Mouse (Mus musculus) forebrain, embryonic 10.5 days (tissue): ENCODE data around the gene Kcne2. TPM values are rescaled to one million over a fixed set of nuclear protein-coding genes. Genes with fewer than 3 reads are reported as not detected.

Experiments
- DNase-seq: peaks from one replicate; pipeline ENCODE4 v3.0.0-alpha.2; 2017; ENCODE audit warnings: low spot score; ENCODE audit errors: extremely low spot score
- H3K27ac ChIP-seq: fragments of 300-500 bp; sonication (generic); 2 replicates; pipeline ENCODE4 v1.5.1; 2016; ENCODE audit warnings: mild to moderate bottlenecking
- H3K27me3 ChIP-seq: fragments of 300-500 bp; sonication (generic); 2 replicates; pipeline ENCODE4 v1.6.1; 2016; ENCODE audit warnings: mild to moderate bottlenecking; ENCODE audit not compliant: poor library complexity, severe bottlenecking
- H3K36me3 ChIP-seq: fragments of 300-500 bp; sonication (generic); replicated peaks from 2 replicates; pipeline ENCODE4 v1.6.1; 2016; ENCODE audit warnings: mild to moderate bottlenecking, moderate library complexity
- H3K4me1 ChIP-seq: fragments of 300-500 bp; sonication (generic); 2 replicates; pipeline ENCODE4 v1.6.1; 2016
- H3K4me3 ChIP-seq: fragments of 300-500 bp; sonication (generic); 2 replicates; pipeline ENCODE4 v1.5.1; 2016; ENCODE audit warnings: mild to moderate bottlenecking, moderate library complexity
- H3K9me3 ChIP-seq: fragments of 300-500 bp; sonication (generic); 2 replicates; pipeline ENCODE4 v1.6.1; 2016; ENCODE audit warnings: mild to moderate bottlenecking, moderate library complexity
- WGBS: fragments of 180-500 bp; shearing (Covaris S2); methylation state at CpG from one replicate; pipeline ENCODE4 v1.1.7; 2016; 5-methylcytosine and 5-hydroxymethylcytosine counted together
- polyA plus RNA-seq: library from polyadenylated mRNA; unstranded; fragments of >200 nt; fragmentation: Nextera tagmentation; extraction: Ambion mirVana; gene quantifications from 2 replicates; pipeline ENCODE4 v1.2.1, GENCODE M21; 2016

Gene Kcne2
- polyA plus RNA-seq, 1 experiment from 2014 or later: 0.16 TPM

DNA sequence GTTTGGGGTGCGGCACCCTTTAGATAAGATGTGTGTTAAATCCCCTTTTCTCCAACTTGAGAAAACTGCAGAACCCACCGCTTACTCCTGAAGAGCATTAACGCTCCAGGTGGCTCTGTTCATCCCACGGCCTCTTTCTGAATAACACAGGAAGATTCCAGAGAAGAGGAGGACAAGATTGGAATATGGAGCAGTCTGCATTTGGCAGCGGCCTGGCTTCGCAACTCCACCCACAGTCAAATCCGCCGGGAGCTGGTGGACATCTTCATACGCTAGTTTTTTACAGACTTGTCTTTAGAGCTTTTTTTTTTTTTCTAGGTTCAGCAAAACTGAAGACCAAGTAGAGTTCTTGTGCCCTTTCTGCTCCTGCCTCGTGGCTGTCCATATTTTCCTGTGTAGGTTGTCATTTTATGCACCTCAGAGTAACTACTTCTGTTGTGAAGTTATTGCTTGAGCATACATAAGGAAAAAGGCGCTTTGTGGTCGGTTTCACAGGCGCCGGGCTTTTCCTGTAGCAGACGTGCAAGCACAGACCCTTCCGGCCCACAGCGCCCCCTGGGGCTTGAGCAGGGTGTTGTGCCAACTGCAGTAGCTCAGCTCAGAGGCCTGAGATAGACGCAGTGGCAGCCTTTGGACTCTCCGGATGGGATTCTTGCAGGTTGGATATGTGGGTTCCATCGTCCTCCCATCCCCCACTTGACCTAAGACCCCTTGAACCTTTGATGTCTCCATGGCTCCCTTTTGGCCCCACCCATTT lies 27.3 kb downstream of the Kcne2 start:
- no peak for DNase-seq
- H3K27ac ChIP-seq: no peak overlapping the region
- 66% methylated on average over 20 of the region's 20 CpGs for WGBS

DNA sequence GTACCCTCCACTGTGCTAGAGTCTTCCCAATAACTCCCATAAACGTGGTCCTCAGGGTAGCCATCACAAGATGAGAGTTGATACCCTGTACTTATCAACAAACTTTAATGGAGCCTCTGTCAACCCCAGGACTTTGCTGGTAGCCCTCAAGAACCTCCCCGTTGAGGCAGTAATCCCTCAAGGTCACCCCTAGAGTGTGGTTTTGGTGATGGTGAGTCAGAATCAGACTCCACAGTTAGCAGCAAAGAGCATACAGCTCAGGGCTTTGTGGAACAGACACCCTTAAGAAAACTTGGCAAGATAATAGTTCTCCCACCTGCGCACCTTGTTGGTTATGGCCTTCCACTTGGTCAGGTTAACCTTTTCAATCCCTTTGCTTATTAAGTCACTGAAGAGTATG lies 28.2 kb downstream of the Kcne2 start:
- 90% methylated on average over 3 of the region's 3 CpGs for WGBS
- Histone ChIP-seq H3K27me3 (0 out of 2 replicates have a peak, but pooled peaks cover 4% of the 10 kb centered on the region), H3K36me3 (no peaks in the 10 kb centered on the region; the same call in 1 of the 2 replicates), H3K4me3 (no peak overlapping the region), H3K4me1 (peaks cover 14% of the 10 kb centered on the region), H3K27ac (no peak overlapping the region), H3K9me3 (peaks cover 5% of the 10 kb centered on the region; the same call in 1 of the 2 replicates)
- no peak for DNase-seq

More for the DNA sequence above, 27.3 kb downstream of the Kcne2 start:
- Histone ChIP-seq H3K27me3 (0 out of 2 replicates have a peak, but pooled peaks cover 4% of the 10 kb centered on the region), H3K9me3 (peaks cover 5% of the 10 kb centered on the region; the same call in 1 of the 2 replicates), H3K4me3 (no peak overlapping the region), H3K4me1 (peaks cover 7% of the 10 kb centered on the region), H3K36me3 (no peaks in the 10 kb centered on the region; the same call in 1 of the 2 replicates)

DNA sequence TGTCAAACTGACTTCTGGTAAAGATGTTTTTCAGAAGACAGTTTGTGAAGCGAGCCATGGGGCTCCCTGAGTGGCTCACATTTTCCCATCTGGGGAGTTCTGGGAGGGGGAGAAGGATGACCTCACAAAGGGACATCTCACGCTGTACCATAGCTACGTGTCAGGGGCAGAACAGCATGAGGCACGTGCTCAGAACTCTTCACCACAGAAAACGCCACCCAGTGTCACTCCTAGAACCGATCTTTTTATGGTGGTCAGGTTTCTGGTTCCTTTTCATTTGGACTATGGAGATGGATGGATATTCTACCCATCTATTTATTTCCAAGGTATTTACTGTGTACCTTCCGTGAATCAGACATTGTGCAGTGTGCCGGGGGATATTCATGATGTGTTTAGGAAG lies 29.2 kb downstream of the Kcne2 start, which contains the start of gene Fam243:
Gene Fam243, minus strand, starts transcription at position 101 of the 400 bp plus-strand sequence.
- Histone ChIP-seq H3K4me1 (peaks cover 22% of the 10 kb centered on the region), H3K4me3 (no peak within 1 kb of the TSS), H3K9me3 (peaks cover 5% of the 10 kb centered on the region; the same call in 1 of the 2 replicates), H3K27ac (no peak within 1 kb of the TSS), H3K27me3 (peaks cover 13% of the 10 kb centered on the region), H3K36me3 (no peaks in the 10 kb centered on the region; the same call in 1 of the 2 replicates)
- no peak for DNase-seq
- WGBS: 91% methylated on average over 8 of the region's 8 CpGs

DNA sequence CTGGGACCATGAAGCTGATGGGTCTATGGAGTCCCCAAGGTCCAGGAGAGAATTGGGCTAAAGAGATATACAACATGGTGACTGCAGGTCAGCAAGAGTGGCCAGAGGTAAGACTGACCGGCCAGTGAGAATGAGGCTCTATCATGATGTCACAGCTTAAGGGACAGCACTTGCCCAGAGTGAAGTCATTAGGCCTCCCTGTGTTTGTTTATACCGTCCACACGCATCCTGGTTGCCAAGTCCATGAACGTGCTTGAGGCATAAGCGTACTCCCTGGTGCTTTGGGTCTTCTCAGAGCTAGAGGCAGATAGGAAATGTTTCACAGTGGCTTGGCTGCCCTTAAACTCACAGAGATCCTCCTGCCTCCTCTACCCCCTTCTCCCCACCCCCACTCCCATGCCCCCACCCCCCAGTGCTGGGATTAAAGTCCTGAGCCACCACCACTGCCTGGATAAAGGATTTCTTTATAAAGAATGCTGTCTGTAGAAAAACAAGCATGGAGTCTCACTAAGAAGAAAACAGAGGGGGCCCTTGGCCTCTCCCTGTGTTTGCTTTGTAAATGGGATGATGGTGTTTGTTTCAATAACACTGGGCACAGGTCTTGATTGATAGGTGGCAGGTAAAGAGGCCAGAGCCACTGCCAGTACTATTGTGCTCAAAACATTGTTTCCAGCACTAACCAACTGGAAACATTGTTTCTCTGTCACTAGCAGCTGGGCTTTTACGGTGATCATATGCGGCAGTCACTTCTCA lies 32.3 kb downstream of the Kcne2 start:
- Histone ChIP-seq H3K27ac (peak overlapping the region; percentile 56; the same call in 1 of the 2 replicates), H3K27me3 (peaks cover 15% of the 10 kb centered on the region), H3K4me3 (no peak overlapping the region), H3K9me3 (no peaks in the 10 kb centered on the region), H3K4me1 (peaks cover 22% of the 10 kb centered on the region), H3K36me3 (no peaks in the 10 kb centered on the region)
- 37% methylated on average over 7 of the region's 7 CpGs for WGBS
- DNase-seq: no peak

DNA sequence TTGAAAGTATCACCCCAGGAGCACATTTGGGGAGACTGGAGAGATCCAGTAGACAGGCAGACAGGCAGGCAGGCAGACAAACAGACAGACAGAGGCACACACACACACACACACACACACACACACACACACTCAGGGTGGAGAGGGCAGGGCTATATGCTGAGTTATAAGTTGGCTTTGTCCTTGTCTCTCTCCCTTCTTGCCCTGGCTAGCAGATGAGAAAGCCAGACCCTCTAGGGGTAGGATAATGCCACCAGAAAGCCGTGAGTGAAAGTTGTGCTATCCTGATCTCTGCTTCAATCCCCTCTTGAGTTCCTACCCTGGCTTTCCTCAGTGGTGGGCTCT lies 32.8 kb downstream of the Kcne2 start:
- Histone ChIP-seq H3K27ac (peak overlapping the region; percentile 56; the same call in 1 of the 2 replicates), H3K9me3 (no peaks in the 10 kb centered on the region), H3K36me3 (no peaks in the 10 kb centered on the region), H3K4me1 (peaks cover 24% of the 10 kb centered on the region), H3K27me3 (peaks cover 15% of the 10 kb centered on the region), H3K4me3 (no peak overlapping the region)
- WGBS: 43% methylated on average over 1 of the region's 1 CpGs
- no peak for DNase-seq

DNA sequence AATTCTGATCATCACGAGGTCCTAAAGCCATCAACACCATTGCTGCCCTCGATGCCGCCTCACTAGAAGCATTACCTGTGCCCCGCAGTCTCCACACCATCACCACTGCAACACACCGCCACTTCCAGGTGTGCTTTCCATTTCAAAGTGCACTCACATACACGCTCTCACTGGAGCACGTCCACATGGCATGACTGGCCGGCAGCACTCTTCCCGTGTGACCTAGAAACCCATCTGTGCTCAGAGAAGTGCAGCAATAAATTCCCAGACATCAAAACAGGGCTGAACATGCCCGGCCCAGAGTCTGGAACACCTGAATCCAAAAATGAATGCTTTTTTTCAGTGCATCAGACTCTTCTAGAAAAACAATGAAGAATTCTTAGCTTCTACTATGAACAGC lies 35.7 kb downstream of the Kcne2 start:
- WGBS: 94% methylated on average over 10 of the region's 10 CpGs

DNA sequence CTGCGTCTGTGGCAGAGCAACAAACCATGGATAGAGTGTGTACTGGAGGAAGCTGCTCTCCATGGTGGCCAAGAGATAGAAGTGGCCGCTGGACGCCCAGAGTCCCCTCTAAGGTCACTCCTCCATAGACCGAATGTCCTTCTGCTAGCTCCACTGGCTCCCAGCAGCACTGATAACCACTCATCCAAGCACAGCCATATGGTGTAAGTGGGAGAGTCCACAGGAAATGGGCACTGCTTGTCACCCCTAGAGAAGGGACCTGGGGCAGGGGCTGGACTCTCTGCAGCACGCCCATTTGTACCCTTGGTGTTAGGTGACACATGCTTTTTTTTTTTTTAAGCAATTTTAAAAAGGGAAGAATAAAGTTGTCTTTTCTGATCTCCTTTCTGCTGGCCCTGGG lies 38.8 kb downstream of the Kcne2 start:
- 85% methylated on average over 5 of the region's 5 CpGs for WGBS
- Histone ChIP-seq H3K4me1 (peaks cover 28% of the 10 kb centered on the region), H3K36me3 (no peaks in the 10 kb centered on the region), H3K27ac (no peak overlapping the region), H3K4me3 (no peak overlapping the region), H3K27me3 (peaks cover 21% of the 10 kb centered on the region), H3K9me3 (no peaks in the 10 kb centered on the region)
- no peak for DNase-seq

More for the DNA sequence above, 35.7 kb downstream of the Kcne2 start:
- DNase-seq: no peak
- Histone ChIP-seq H3K27me3 (peaks cover 11% of the 10 kb centered on the region), H3K36me3 (no peaks in the 10 kb centered on the region), H3K27ac (no peak overlapping the region), H3K4me3 (no peak overlapping the region), H3K4me1 (peaks cover 37% of the 10 kb centered on the region), H3K9me3 (no peaks in the 10 kb centered on the region)

DNA sequence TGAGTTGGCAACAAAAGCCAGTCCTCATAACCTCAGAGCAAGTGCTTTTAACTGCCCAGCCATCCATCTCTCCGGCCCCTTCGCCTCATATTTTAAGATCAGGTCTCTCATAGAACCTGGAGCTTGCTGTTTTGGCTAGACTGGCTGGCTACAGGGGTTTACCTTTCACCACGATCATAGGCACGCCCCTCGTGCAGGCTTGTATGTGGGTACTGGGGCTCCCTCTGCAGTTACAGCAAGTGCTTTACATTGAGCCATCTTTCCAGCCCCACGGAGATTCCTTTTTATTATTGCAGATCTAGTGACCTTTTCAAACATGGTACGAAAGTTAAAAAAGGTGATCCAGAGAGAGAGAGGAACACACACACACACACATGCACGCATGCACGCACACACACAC lies 42.4 kb downstream of the Kcne2 start:
- Histone ChIP-seq H3K4me3 (no peak overlapping the region), H3K27ac (no peak overlapping the region), H3K4me1 (peaks cover 31% of the 10 kb centered on the region), H3K36me3 (no peaks in the 10 kb centered on the region), H3K27me3 (peaks cover 26% of the 10 kb centered on the region), H3K9me3 (no peaks in the 10 kb centered on the region)
- no peak for DNase-seq
- WGBS: 65% methylated on average over 9 of the region's 9 CpGs

DNA sequence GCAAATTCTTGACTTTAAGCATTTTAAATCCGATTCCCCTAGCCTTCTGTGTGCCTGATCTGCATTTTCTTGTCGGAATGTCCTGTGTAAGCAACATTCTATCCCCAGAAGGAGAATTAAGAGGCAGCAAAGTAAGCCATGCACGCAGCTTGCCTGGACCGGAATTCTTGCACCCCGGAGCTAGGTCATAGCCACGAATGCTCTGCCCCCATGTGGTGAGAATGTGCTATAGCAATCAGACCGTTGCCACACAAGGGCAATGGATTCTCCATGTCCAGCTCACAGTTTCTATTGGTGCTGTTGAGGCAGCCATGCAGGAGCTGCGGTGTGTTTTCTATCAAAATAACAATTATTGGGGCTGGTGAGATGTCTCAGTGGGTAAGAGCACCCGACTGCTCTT lies 44.1 kb downstream of the Kcne2 start:
- Histone ChIP-seq H3K27me3 (peaks cover 26% of the 10 kb centered on the region), H3K36me3 (no peaks in the 10 kb centered on the region), H3K9me3 (no peaks in the 10 kb centered on the region), H3K4me1 (peaks cover 41% of the 10 kb centered on the region), H3K27ac (0 out of 2 replicates have a peak overlapping the region, but pooled peaks have one; percentile 13), H3K4me3 (no peak overlapping the region)
- 10% methylated on average over 9 of the region's 9 CpGs for WGBS
- DNase-seq: peak; percentile 84

DNA sequence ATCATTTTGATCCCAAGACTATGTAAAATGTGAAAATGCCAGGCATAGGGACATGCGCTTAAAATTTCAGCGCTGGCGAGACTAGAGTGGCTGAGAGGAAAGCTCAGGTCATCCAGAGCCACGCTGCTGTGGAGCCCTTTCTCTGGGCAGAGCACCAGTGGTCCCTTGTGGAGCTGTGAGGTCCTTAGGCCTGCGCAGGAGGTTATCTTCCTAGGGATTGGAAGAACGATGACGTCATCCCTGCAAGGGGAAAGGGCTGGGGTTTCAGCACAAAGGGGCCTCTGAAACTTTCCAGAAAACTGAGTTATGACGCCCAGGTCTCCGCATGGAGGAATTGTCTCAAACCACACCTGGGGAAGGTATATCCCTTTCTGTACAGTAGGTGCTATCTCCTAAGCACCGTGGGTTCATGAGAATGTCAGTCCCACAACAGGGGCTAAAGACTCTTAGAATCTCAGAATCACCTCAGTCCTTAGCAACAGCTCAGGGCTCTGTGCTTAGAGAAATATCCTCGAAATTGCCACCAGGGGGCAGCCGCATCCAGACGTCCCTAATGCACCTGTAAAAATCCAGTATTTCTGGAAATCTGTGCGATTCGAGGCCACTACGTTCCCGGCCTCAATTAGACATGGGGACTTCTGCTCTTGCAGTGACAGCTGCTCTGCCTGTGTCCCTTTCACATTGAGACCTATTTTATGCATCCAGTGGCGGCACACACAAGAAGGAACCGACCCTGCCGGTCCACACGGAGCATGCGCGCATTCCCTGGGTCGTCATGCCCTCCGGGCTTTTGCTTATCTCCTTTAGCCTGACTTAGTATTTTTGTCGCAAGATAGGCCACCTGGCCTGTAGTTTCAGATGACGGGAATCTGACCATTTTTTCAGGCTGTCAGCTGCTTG lies 48.7 kb downstream of the Kcne2 start:
- peak overlapping the region; percentile 46 for H3K4me3 ChIP-seq
- H3K9me3 ChIP-seq: no peaks in the 10 kb centered on the region
- H3K36me3 ChIP-seq: no peaks in the 10 kb centered on the region
- H3K27ac ChIP-seq: peak overlapping the region; percentile 62
- DNase-seq: peak; percentile 72
- H3K4me1 ChIP-seq: peaks cover 28% of the 10 kb centered on the region
- WGBS: 34% methylated on average over 27 of the region's 27 CpGs
- H3K27me3 ChIP-seq: peaks cover 11% of the 10 kb centered on the region

DNA sequence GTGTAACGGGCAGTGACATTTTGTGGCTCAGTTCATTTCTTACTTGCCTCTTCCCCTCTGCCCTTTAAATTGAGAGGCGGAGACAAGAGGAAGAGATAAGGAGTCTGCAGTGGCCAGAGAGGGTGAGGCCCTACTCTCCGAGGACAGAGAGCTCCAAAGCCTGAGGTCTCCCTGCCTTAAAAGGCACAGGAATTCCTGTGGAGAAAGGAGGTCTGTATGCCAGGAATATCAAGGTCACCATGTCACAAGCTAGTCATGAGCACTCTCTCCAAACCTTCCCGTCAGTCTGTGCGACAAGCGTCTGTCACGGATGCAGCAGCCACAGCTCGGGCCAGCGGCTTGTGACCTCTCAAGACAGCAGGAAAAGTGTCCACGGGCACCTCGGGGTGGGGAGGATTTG lies 53.0 kb downstream of the Kcne2 start:
- Histone ChIP-seq H3K4me1 (peaks cover 29% of the 10 kb centered on the region), H3K27me3 (no peaks in the 10 kb centered on the region; the same call in 1 of the 2 replicates), H3K36me3 (no peaks in the 10 kb centered on the region), H3K27ac (0 out of 2 replicates have a peak overlapping the region, but pooled peaks have one; percentile 30), H3K4me3 (no peak overlapping the region), H3K9me3 (no peaks in the 10 kb centered on the region)
- DNase-seq: no peak
- whole genome bisulfite sequencing: 70% methylated on average over 11 of the region's 11 CpGs

DNA sequence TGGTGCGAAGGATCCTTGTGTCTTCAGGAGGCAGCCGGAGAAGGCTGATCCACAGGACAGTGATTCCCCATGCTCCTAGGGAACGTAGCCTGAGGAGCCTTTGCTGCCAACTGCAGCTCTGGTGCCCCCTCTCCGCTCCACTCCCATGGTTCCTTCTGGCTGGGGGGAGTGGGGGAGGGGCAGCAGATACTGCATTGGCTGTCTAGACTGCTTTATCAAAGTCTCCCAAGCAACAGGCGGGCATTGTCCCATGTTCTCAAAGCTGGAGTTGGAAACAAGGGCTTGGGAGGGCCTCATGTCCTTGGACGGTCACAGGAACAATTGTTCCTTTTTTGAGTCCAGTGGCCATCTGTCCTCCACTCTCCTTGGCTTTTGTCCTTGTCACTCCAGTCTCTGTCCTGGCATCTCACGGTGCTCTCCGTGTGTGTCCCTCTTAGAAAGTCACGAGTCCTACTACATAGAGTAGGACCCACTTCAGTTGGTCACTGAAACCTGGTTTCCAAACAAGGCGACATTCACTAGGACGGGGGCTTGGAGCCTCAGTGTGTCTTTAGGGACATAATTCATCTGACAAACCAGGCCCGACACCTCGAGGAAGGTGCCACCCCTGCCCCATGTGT lies 54.2 kb downstream of the Kcne2 start:
- H3K4me3 ChIP-seq: no peak overlapping the region
- peaks cover 16% of the 10 kb centered on the region for H3K4me1 ChIP-seq
- DNase-seq: no peak
- H3K27ac ChIP-seq: peak overlapping the region; percentile 69
- WGBS: 72% methylated on average over 13 of the region's 13 CpGs
- H3K36me3 ChIP-seq: no peaks in the 10 kb centered on the region
- no peaks in the 10 kb centered on the region for H3K9me3 ChIP-seq
- H3K27me3 ChIP-seq: no peaks in the 10 kb centered on the region
